Mouse (Mus musculus) brain, embryonic 14.5 days (tissue): ENCODE data around the gene Chrnd.

ENCODE experiments used
- CTCF ChIP-seq: fragments of 200-500 bp; IDR thresholded peaks from 2 replicates; pipeline ENCODE4 v1.5.1; 2012; ENCODE audit warnings: inconsistent platforms, mild to moderate bottlenecking, moderate library complexity, borderline replicate concordance; ENCODE audit not compliant: insufficient read depth, insufficient read length; ENCODE audit errors: extremely low read depth
- POLR2A ChIP-seq: fragments of 200-500 bp; IDR thresholded peaks from 2 replicates; pipeline ENCODE4 v1.6.1; 2012; ENCODE audit warnings: mild to moderate bottlenecking, inconsistent platforms, borderline replicate concordance; ENCODE audit not compliant: poor library complexity, insufficient read depth, insufficient read length, severe bottlenecking; ENCODE audit errors: extremely low read depth

- no peak for TF ChIP-seq POLR2A
- no peak for TF ChIP-seq CTCF
Observed at GRCm38 (mm10) chr1:87239056-87239455, 48.6 kb downstream of the Chrnd start.
